Mouse (Mus musculus): ENCODE results near the gene Psmd7. TPM values are rescaled to one million over a fixed set of nuclear protein-coding genes. Genes with fewer than 3 reads are reported as not detected.

The Psmd7 gene
- polyA plus RNA-seq, 1 experiment: 35.9 TPM

DNA sequence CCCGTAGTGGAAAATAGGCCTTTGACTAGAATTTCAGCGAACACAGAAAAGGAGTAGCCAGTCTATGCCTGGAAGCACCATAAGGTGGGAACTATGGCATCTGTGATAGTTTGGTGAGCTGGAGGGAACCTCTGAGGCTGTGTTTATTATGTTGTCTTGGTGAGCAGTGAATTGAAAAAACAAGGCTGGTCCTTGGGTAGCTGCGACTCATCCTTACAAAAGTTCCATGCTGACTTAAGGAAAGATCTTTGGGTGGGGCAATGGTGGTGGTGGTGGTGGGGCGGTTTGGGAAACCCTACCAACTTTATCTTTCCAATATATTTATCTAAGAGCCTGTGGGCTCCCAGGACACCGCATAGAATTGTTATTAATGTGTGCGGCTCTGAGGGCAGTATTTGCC lies 25.1 kb upstream of the Psmd7 start:
- Histone ChIP-seq H3K36me3 (replicated peaks; ENCODE audit: low read length) (peaks cover 5% of the 10 kb centered on the region), H3K4me1 (peaks cover 20% of the 10 kb centered on the region), H3K9me3 (peaks cover 13% of the 10 kb centered on the region), H3K27me3 (replicated peaks) (no peaks in the 10 kb centered on the region), H3K4me3 (replicated peaks) (no peak overlapping the region)
- TF ChIP-seq GATA1 (IDR thresholded peaks at IDR 0.05; ENCODE audit: borderline replicate concordance, low read length) (no peak), FLI1 (IDR thresholded peaks at IDR 0.05; ENCODE audit: low read length) (no peak)

DNA sequence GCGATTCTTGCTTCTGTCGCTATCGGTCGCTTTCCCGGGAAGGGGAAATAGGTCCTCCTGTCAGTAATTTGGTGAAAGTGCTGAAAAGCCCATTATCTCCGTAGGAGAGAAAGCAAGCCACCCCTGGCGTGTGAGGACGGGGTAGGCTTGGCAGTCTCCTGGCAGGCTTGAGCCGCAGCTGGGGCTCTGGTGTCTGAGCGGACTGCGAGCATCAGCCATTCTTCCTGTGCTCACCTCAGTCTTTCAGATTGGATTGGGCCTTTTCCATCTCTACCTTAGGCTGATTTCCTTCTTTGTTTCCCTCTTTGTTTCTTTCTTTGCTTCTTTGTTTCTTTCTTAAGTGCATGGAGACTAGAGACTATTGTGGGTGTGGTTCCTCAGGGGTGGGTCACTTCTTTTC lies 22.6 kb upstream of the Psmd7 start:
- no peak for TF ChIP-seq FLI1 (IDR thresholded peaks at IDR 0.05; ENCODE audit: low read length)
- no peak for TF ChIP-seq GATA1 (IDR thresholded peaks at IDR 0.05; ENCODE audit: borderline replicate concordance, low read length)
- Histone ChIP-seq H3K4me1 (peaks cover 13% of the 10 kb centered on the region), H3K36me3 (replicated peaks; ENCODE audit: low read length) (no peaks in the 10 kb centered on the region), H3K9me3 (0 out of 2 replicates have a peak, but pooled peaks cover 3% of the 10 kb centered on the region), H3K27me3 (replicated peaks) (peaks cover 4% of the 10 kb centered on the region), H3K4me3 (replicated peaks) (no peak overlapping the region)

DNA sequence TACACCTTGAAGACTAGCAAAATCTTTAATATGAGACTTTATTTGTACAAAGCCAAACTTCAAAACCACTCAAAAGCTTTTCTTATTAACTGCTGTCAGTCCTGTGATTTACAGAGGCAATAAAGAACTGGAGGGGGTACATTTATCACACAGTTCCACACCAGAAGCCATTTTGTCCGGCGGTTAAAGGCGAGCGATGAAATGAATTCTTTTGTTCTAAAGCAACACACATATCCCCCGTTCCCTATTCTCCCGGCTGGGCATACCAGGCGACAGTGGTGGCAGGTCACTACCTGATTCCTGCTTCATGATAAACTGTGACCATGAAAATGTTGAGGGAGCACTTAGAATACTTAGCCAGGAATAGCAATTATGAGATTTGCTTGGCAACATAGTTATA lies 20.5 kb upstream of the Psmd7 start:
- no peak for TF ChIP-seq FLI1 (IDR thresholded peaks at IDR 0.05; ENCODE audit: low read length)
- TF ChIP-seq GATA1 (IDR thresholded peaks at IDR 0.05; ENCODE audit: borderline replicate concordance, low read length): no peak
- Histone ChIP-seq H3K27me3 (replicated peaks) (peaks cover 6% of the 10 kb centered on the region), H3K4me3 (replicated peaks) (no peak overlapping the region), H3K9me3 (0 out of 2 replicates have a peak, but pooled peaks cover 3% of the 10 kb centered on the region), H3K36me3 (replicated peaks; ENCODE audit: low read length) (no peaks in the 10 kb centered on the region), H3K4me1 (peaks cover 12% of the 10 kb centered on the region)

- TF ChIP-seq GATA1 (IDR thresholded peaks at IDR 0.05; ENCODE audit: borderline replicate concordance, low read length): no peak
- no peak for TF ChIP-seq FLI1 (IDR thresholded peaks at IDR 0.05; ENCODE audit: low read length)
Measured at GRCm38 (mm10) chr8:107603026-107603425, 14.8 kb upstream of the Psmd7 start.

GRCm38 (mm10) chr8:107599691-107600090 lies 11.4 kb upstream of the Psmd7 start:
- Histone ChIP-seq H3K36me3 (replicated peaks; ENCODE audit: low read length) (no peaks in the 10 kb centered on the region), H3K4me1 (no peaks in the 10 kb centered on the region)

More at GRCm38 (mm10) chr8:107603026-107603425, 14.8 kb upstream of the Psmd7 start:
- H3K4me1 ChIP-seq: no peaks in the 10 kb centered on the region
- no peaks in the 10 kb centered on the region for H3K36me3 ChIP-seq (replicated peaks; ENCODE audit: low read length)
- H3K9me3 ChIP-seq: peaks cover 5% of the 10 kb centered on the region; the same call in 1 of the 2 replicates
- H3K27me3 ChIP-seq (replicated peaks): peaks cover 10% of the 10 kb centered on the region
- no peak overlapping the region for H3K4me3 ChIP-seq (replicated peaks)

GRCm38 (mm10) chr8:107597731-107598130 lies 9.5 kb upstream of the Psmd7 start:
- Histone ChIP-seq H3K27me3 (replicated peaks) (peaks cover 12% of the 10 kb centered on the region), H3K36me3 (replicated peaks; ENCODE audit: low read length) (no peaks in the 10 kb centered on the region), H3K4me1 (no peaks in the 10 kb centered on the region), H3K4me3 (replicated peaks) (no peak overlapping the region), H3K9me3 (peaks cover 21% of the 10 kb centered on the region)
- TF ChIP-seq FLI1 (IDR thresholded peaks at IDR 0.05; ENCODE audit: low read length): no peak
- no peak for TF ChIP-seq GATA1 (IDR thresholded peaks at IDR 0.05; ENCODE audit: borderline replicate concordance, low read length)

More at GRCm38 (mm10) chr8:107599691-107600090, 11.4 kb upstream of the Psmd7 start:
- peaks cover 6% of the 10 kb centered on the region for H3K27me3 ChIP-seq (replicated peaks)
- H3K4me3 ChIP-seq (replicated peaks): no peak overlapping the region
- TF ChIP-seq GATA1 (IDR thresholded peaks at IDR 0.05; ENCODE audit: borderline replicate concordance, low read length) (no peak), FLI1 (IDR thresholded peaks at IDR 0.05; ENCODE audit: low read length) (no peak)
- peaks cover 21% of the 10 kb centered on the region for H3K9me3 ChIP-seq

DNA sequence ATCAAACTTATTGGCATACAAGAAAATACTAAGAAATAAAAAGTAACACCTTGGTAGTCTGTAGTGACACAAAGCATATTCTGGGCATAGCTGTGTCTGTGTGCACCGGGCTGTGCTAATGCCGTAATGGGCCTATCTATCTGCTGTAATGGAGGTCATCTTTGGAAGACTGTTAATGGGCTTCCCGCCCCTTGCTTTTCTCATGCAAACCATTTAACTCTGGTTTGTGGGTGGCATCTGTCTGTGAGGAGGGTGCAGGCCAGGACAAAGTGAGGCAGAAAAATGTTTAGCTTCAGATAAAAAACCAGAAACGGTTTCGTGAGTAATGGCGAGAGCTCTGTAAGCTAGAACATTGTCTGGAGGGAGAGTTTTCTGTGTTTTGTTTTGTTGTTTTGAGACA lies 6.6 kb upstream of the Psmd7 start:
- no peak overlapping the region for H3K4me3 ChIP-seq (replicated peaks)
- peaks cover 8% of the 10 kb centered on the region for H3K27me3 ChIP-seq (replicated peaks)
- H3K4me1 ChIP-seq: no peaks in the 10 kb centered on the region
- H3K9me3 ChIP-seq: peaks cover 20% of the 10 kb centered on the region
- no peaks in the 10 kb centered on the region for H3K36me3 ChIP-seq (replicated peaks; ENCODE audit: low read length)
- TF ChIP-seq FLI1 (IDR thresholded peaks at IDR 0.05; ENCODE audit: low read length) (no peak), GATA1 (IDR thresholded peaks at IDR 0.05; ENCODE audit: borderline replicate concordance, low read length) (no peak)

DNA sequence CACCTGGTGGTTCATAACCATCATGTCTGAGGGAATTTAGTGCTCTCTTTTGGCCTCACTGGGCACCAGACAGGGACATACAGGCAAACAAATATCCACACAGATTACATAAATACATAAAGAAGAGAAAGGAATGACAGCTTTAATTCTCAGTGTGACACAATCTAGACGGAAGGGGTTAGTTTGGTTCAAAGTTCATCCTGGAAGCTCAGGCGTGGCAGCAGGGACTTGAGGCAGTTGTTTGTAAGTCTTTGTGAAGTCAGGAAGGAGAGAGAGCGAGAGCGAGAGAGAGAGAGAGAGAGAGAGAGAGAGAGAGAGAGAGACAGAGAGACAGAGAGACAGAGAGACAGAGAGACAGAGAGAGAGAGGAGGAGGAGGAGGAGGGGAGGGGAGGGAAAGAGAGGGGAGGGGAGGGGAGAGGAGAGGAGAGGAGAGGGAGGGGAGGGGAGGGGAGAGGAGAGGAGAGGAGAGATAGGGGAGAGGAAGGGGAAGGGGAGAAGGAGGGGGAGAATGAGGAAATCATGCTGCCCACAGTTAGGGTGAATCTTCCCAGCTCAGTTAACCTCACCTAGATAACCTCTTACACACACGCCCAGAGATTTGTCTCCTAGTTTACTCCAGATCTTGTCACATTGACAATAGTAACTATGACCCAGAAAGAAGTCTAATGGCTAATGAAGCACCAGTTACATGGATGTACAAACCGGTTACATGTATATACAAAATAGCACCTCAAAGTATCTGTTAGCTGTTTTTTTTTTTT lies 5.9 kb upstream of the Psmd7 start:
- no peaks in the 10 kb centered on the region for H3K36me3 ChIP-seq (replicated peaks; ENCODE audit: low read length)
- TF ChIP-seq GATA1 (IDR thresholded peaks at IDR 0.05; ENCODE audit: borderline replicate concordance, low read length): no peak
- TF ChIP-seq FLI1 (IDR thresholded peaks at IDR 0.05; ENCODE audit: low read length): no peak
- H3K4me1 ChIP-seq: no peaks in the 10 kb centered on the region
- peaks cover 17% of the 10 kb centered on the region for H3K9me3 ChIP-seq
- peaks cover 8% of the 10 kb centered on the region for H3K27me3 ChIP-seq (replicated peaks)
- no peak overlapping the region for H3K4me3 ChIP-seq (replicated peaks)

DNA sequence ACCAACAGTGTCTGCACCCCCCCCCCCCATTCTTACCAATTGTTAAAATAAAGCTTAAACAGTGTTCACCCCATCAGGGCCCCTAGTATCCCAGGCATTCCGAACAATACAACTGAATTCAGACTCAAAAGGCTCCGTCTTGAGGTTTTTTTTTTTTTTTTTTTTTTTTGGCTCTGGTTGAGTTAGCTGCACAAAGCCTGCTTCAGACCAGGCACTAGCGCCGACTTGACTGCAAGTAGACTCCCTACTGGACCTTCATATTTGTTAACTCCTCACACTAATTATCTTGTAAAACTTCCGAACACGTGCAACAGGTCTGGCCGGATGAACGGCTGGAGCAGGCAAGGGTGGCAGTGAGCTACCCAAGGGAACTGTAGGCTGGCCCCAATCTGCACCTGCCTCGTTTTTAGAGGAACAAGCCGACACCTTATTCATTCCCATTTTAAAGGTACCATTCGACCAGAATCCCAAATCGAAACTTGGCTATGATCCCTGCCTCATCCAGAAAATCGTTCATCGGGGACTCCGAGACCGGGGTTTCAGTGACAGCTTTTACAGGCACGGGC lies 752 bp downstream of the Psmd7 start:
- Histone ChIP-seq H3K36me3 (replicated peaks; ENCODE audit: low read length) (peaks cover 40% of the 10 kb centered on the region), H3K4me3 (replicated peaks) (peak overlapping the region; percentile 100), H3K9me3 (no peaks in the 10 kb centered on the region), H3K4me1 (peaks cover 22% of the 10 kb centered on the region), H3K27me3 (replicated peaks) (no peaks in the 10 kb centered on the region)
- TF ChIP-seq FLI1 (IDR thresholded peaks at IDR 0.05; ENCODE audit: low read length) (no peak), GATA1 (IDR thresholded peaks at IDR 0.05; ENCODE audit: borderline replicate concordance, low read length) (no peak)

DNA sequence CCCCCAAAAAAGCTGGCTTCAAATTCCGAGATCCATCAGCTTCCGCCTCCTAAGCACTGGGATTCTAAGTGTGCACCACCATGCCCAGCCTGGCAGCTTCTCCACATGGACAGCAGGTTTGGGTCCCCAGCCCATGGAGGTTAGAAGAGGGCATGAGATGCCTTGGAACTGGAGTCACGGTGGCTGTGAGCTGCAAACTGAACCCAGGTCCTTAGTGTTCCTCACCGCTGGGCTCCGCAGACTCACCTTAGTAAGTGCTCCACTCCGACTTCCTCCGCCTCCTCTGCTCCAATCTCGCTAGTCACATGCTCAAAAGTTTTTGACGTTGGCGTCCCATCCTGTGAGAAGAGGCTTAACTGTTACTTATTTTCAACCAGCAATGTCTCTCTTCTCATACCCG lies 6.1 kb downstream of the Psmd7 start:
- no peaks in the 10 kb centered on the region for H3K27me3 ChIP-seq (replicated peaks)
- H3K36me3 ChIP-seq (replicated peaks; ENCODE audit: low read length): peaks cover 90% of the 10 kb centered on the region
- H3K4me3 ChIP-seq (replicated peaks): no peak overlapping the region
- H3K4me1 ChIP-seq: peaks cover 59% of the 10 kb centered on the region
- no peaks in the 10 kb centered on the region for H3K9me3 ChIP-seq
- TF ChIP-seq FLI1 (IDR thresholded peaks at IDR 0.05; ENCODE audit: low read length) (no peak), GATA1 (IDR thresholded peaks at IDR 0.05; ENCODE audit: borderline replicate concordance, low read length) (no peak)

Data from megakaryocyte, embryonic 14.5 days (primary cell).